Mouse (Mus musculus): ENCODE results near the gene 6330409D20Rik. TPM values are rescaled to one million over a fixed set of nuclear protein-coding genes. Genes with fewer than 3 reads are reported as not detected.

Gene 6330409D20Rik
- polyA plus RNA-seq, 1 experiment from 2014 or later, result 0.43 TPM

- Histone ChIP-seq H3K27me3 (ENCODE audit: control insufficient read depth, insufficient read depth, low read depth, low read length) (no peaks in the 10 kb centered on the region), H3K36me3 (ENCODE audit: control insufficient read depth, insufficient read depth, low read length) (peaks cover 2% of the 10 kb centered on the region; the same call in 1 of the 2 replicates), H3K4me1 (replicated peaks; ENCODE audit: control insufficient read depth, insufficient read depth, low read length) (peaks cover 3% of the 10 kb centered on the region; the same call in 1 of the 2 replicates), H3K27ac (ENCODE audit: low read length) (no peak overlapping the region), H3K4me3 (ENCODE audit: low read length) (no peak overlapping the region), H3K9me3 (ENCODE audit: control insufficient read depth, low read length) (no peaks in the 10 kb centered on the region), H3K9ac (ENCODE audit: low read length) (no peak overlapping the region), H3K4me2 (ENCODE audit: low read depth, low read length) (no peak overlapping the region)
- 78% methylated on average over 16 of the region's 16 CpGs for WGBS
- no peak for ATAC-seq (ENCODE audit: low read depth)
Observed at GRCm38 (mm10) chr2:32749082-32749481, 8.3 kb upstream of the 6330409D20Rik start.

GRCm38 (mm10) chr2:32744272-32744982 lies 3.6 kb upstream of the 6330409D20Rik start:
- no peaks in the 10 kb centered on the region for H3K9me3 ChIP-seq (ENCODE audit: control insufficient read depth, low read length)
- H3K36me3 ChIP-seq (ENCODE audit: control insufficient read depth, insufficient read depth, low read length), result peaks cover under 1% of the 10 kb centered on the region; the same call in 1 of the 2 replicates
- H3K27me3 ChIP-seq (ENCODE audit: control insufficient read depth, insufficient read depth, low read depth, low read length), result peaks cover 29% of the 10 kb centered on the region
- H3K4me1 ChIP-seq (replicated peaks; ENCODE audit: control insufficient read depth, insufficient read depth, low read length), result peaks cover 8% of the 10 kb centered on the region
- H3K4me2 ChIP-seq (ENCODE audit: low read depth, low read length), result no peak overlapping the region
- no peak overlapping the region for H3K4me3 ChIP-seq (ENCODE audit: low read length)
- ATAC-seq (ENCODE audit: low read depth), result no peak
- no peak overlapping the region for H3K9ac ChIP-seq (ENCODE audit: low read length)
- 56% methylated on average over 15 of the region's 15 CpGs for WGBS
- no peak overlapping the region for H3K27ac ChIP-seq (ENCODE audit: low read length)

GRCm38 (mm10) chr2:32742173-32742531 lies 1.3 kb upstream of the 6330409D20Rik start:
- H3K27me3 ChIP-seq (ENCODE audit: control insufficient read depth, insufficient read depth, low read depth, low read length), result peaks cover 29% of the 10 kb centered on the region
- peaks cover 8% of the 10 kb centered on the region for H3K4me1 ChIP-seq (replicated peaks; ENCODE audit: control insufficient read depth, insufficient read depth, low read length)
- H3K4me3 ChIP-seq (ENCODE audit: low read length), result no peak overlapping the region
- no peaks in the 10 kb centered on the region for H3K36me3 ChIP-seq (ENCODE audit: control insufficient read depth, insufficient read depth, low read length)
- H3K9ac ChIP-seq (ENCODE audit: low read length), result no peak overlapping the region; the same call in 1 of the 2 replicates
- ATAC-seq (ENCODE audit: low read depth), result no peak
- H3K27ac ChIP-seq (ENCODE audit: low read length), result no peak overlapping the region
- no peak overlapping the region for H3K4me2 ChIP-seq (ENCODE audit: low read depth, low read length)
- H3K9me3 ChIP-seq (ENCODE audit: control insufficient read depth, low read length), result no peaks in the 10 kb centered on the region
- 21% methylated on average over 18 of the region's 18 CpGs for WGBS

GRCm38 (mm10) chr2:32741273-32742172 lies 707 bp upstream of the 6330409D20Rik start:
- peaks cover 29% of the 10 kb centered on the region for H3K27me3 ChIP-seq (ENCODE audit: control insufficient read depth, insufficient read depth, low read depth, low read length)
- WGBS, result 10% methylated on average over 52 of the region's 58 CpGs
- H3K9me3 ChIP-seq (ENCODE audit: control insufficient read depth, low read length), result no peaks in the 10 kb centered on the region
- no peaks in the 10 kb centered on the region for H3K36me3 ChIP-seq (ENCODE audit: control insufficient read depth, insufficient read depth, low read length)
- ATAC-seq (ENCODE audit: low read depth), result peak; percentile 69
- H3K27ac ChIP-seq (ENCODE audit: low read length), result no peak overlapping the region
- H3K4me1 ChIP-seq (replicated peaks; ENCODE audit: control insufficient read depth, insufficient read depth, low read length), result peaks cover 8% of the 10 kb centered on the region
- peak overlapping the region; percentile 77 for H3K4me2 ChIP-seq (ENCODE audit: low read depth, low read length)
- H3K4me3 ChIP-seq (ENCODE audit: low read length), result peak overlapping the region; percentile 43
- peak overlapping the region; percentile 44 for H3K9ac ChIP-seq (ENCODE audit: low read length)

GRCm38 (mm10) chr2:32739311-32739710 lies 1.5 kb downstream of the 6330409D20Rik start:
- peaks cover 8% of the 10 kb centered on the region for H3K4me1 ChIP-seq (replicated peaks; ENCODE audit: control insufficient read depth, insufficient read depth, low read length)
- H3K36me3 ChIP-seq (ENCODE audit: control insufficient read depth, insufficient read depth, low read length), result no peaks in the 10 kb centered on the region
- no peak for ATAC-seq (ENCODE audit: low read depth)

GRCm38 (mm10) chr2:32737008-32737407 lies 3.8 kb downstream of the 6330409D20Rik start:
- Histone ChIP-seq H3K9ac (ENCODE audit: low read length) (no peak overlapping the region), H3K4me2 (ENCODE audit: low read depth, low read length) (no peak overlapping the region), H3K27me3 (ENCODE audit: control insufficient read depth, insufficient read depth, low read depth, low read length) (peaks cover 15% of the 10 kb centered on the region), H3K4me3 (ENCODE audit: low read length) (no peak overlapping the region), H3K27ac (ENCODE audit: low read length) (no peak overlapping the region), H3K4me1 (replicated peaks; ENCODE audit: control insufficient read depth, insufficient read depth, low read length) (peaks cover 8% of the 10 kb centered on the region), H3K36me3 (ENCODE audit: control insufficient read depth, insufficient read depth, low read length) (no peaks in the 10 kb centered on the region), H3K9me3 (ENCODE audit: control insufficient read depth, low read length) (no peaks in the 10 kb centered on the region)
- WGBS, result 48% methylated on average over 6 of the region's 6 CpGs
- ATAC-seq (ENCODE audit: low read depth), result no peak

More at GRCm38 (mm10) chr2:32739311-32739710, 1.5 kb downstream of the 6330409D20Rik start:
- Histone ChIP-seq H3K9ac (ENCODE audit: low read length) (no peak overlapping the region), H3K4me3 (ENCODE audit: low read length) (no peak overlapping the region), H3K27me3 (ENCODE audit: control insufficient read depth, insufficient read depth, low read depth, low read length) (peaks cover 29% of the 10 kb centered on the region), H3K27ac (ENCODE audit: low read length) (no peak overlapping the region), H3K4me2 (ENCODE audit: low read depth, low read length) (no peak overlapping the region), H3K9me3 (ENCODE audit: control insufficient read depth, low read length) (no peaks in the 10 kb centered on the region)
- WGBS, result 68% methylated on average over 4 of the region's 4 CpGs

GRCm38 (mm10) chr2:32736306-32736829 lies 4.4 kb downstream of the 6330409D20Rik start:
- no peaks in the 10 kb centered on the region for H3K36me3 ChIP-seq (ENCODE audit: control insufficient read depth, insufficient read depth, low read length)
- peaks cover 9% of the 10 kb centered on the region for H3K27me3 ChIP-seq (ENCODE audit: control insufficient read depth, insufficient read depth, low read depth, low read length)
- no peaks in the 10 kb centered on the region for H3K9me3 ChIP-seq (ENCODE audit: control insufficient read depth, low read length)
- no peak overlapping the region for H3K27ac ChIP-seq (ENCODE audit: low read length)
- 47% methylated on average over 3 of the region's 3 CpGs for WGBS
- no peak overlapping the region for H3K4me2 ChIP-seq (ENCODE audit: low read depth, low read length)
- no peak for ATAC-seq (ENCODE audit: low read depth)
- H3K4me1 ChIP-seq (replicated peaks; ENCODE audit: control insufficient read depth, insufficient read depth, low read length), result peaks cover 6% of the 10 kb centered on the region
- H3K4me3 ChIP-seq (ENCODE audit: low read length), result no peak overlapping the region
- H3K9ac ChIP-seq (ENCODE audit: low read length), result no peak overlapping the region

GRCm38 (mm10) chr2:32734933-32735332 lies 5.9 kb downstream of the 6330409D20Rik start:
- Histone ChIP-seq H3K27me3 (ENCODE audit: control insufficient read depth, insufficient read depth, low read depth, low read length) (no peaks in the 10 kb centered on the region), H3K9me3 (ENCODE audit: control insufficient read depth, low read length) (no peaks in the 10 kb centered on the region), H3K4me3 (ENCODE audit: low read length) (no peak overlapping the region), H3K27ac (ENCODE audit: low read length) (peak overlapping the region; percentile 53), H3K36me3 (ENCODE audit: control insufficient read depth, insufficient read depth, low read length) (no peaks in the 10 kb centered on the region), H3K9ac (ENCODE audit: low read length) (no peak overlapping the region), H3K4me1 (replicated peaks; ENCODE audit: control insufficient read depth, insufficient read depth, low read length) (peaks cover 13% of the 10 kb centered on the region), H3K4me2 (ENCODE audit: low read depth, low read length) (peak overlapping the region; percentile 28; the same call in 1 of the 2 replicates)
- ATAC-seq (ENCODE audit: low read depth), result peak; percentile 59
- WGBS, result 41% methylated on average over 4 of the region's 4 CpGs

- Histone ChIP-seq H3K4me3 (ENCODE audit: low read length) (no peak overlapping the region), H3K9me3 (ENCODE audit: control insufficient read depth, low read length) (no peaks in the 10 kb centered on the region), H3K4me2 (ENCODE audit: low read depth, low read length) (no peak overlapping the region), H3K4me1 (replicated peaks; ENCODE audit: control insufficient read depth, insufficient read depth, low read length) (peaks cover 13% of the 10 kb centered on the region), H3K27me3 (ENCODE audit: control insufficient read depth, insufficient read depth, low read depth, low read length) (no peaks in the 10 kb centered on the region), H3K36me3 (ENCODE audit: control insufficient read depth, insufficient read depth, low read length) (no peaks in the 10 kb centered on the region), H3K9ac (ENCODE audit: low read length) (no peak overlapping the region), H3K27ac (ENCODE audit: low read length) (peak overlapping the region; percentile 53)
- 0 out of 2 replicates have a peak, but pooled peaks have one; percentile 26 for ATAC-seq (ENCODE audit: low read depth)
- WGBS, result 39% methylated on average over 4 of the region's 4 CpGs
Observed at GRCm38 (mm10) chr2:32734480-32734879, 6.3 kb downstream of the 6330409D20Rik start.

All from lung, embryonic 16.5 days (tissue).